Mouse (Mus musculus) hindbrain, postnatal 0 days (tissue): Measurements from ENCODE around the gene Rom1. TPM values are rescaled to one million over a fixed set of nuclear protein-coding genes. Genes with fewer than 3 reads are reported as not detected.
"Not testable (repeated sequence)": the region's sequence is repeated elsewhere in the genome, so short reads cannot be mapped to it uniquely, and the experiment has no call there.

Experiments
- ATAC-seq: fragments of 200-750 bp; cut with Nextera tagmentation; 2 replicates; pipeline ENCODE4 v1.8.0; 2017; ENCODE audit warnings: mild to moderate bottlenecking, moderate TSS enrichment, moderate library complexity
- DNase-seq: peaks from one replicate; pipeline ENCODE4 v3.0.0-alpha.2; 2015; ENCODE audit warnings: low spot score
- H3K27ac ChIP-seq: fragments of 300-500 bp; sonication (generic); 2 replicates; pipeline ENCODE4 v1.5.1; 2014; ENCODE audit warnings: mild to moderate bottlenecking
- H3K27me3 ChIP-seq: fragments of 300-500 bp; sonication (generic); 2 replicates; pipeline ENCODE4 v1.6.1; 2014; ENCODE audit warnings: low read length, mixed read lengths; ENCODE audit not compliant: insufficient read depth
- H3K36me3 ChIP-seq: fragments of 300-500 bp; sonication (generic); 2 replicates; pipeline ENCODE4 v1.6.1; 2014; ENCODE audit warnings: low read length, mixed read lengths; ENCODE audit not compliant: insufficient read depth
- H3K4me1 ChIP-seq: fragments of 300-500 bp; sonication (generic); 2 replicates; pipeline ENCODE4 v1.6.1; 2014; ENCODE audit warnings: antibody characterized with exemption, low read length, mixed read lengths; ENCODE audit not compliant: insufficient read depth
- H3K4me2 ChIP-seq: fragments of 300-500 bp; sonication (generic); 2 replicates; pipeline ENCODE4 v1.6.1; 2014; ENCODE audit warnings: low read depth, mild to moderate bottlenecking, low read length, moderate library complexity, mixed read lengths
- H3K4me3 ChIP-seq: fragments of 300-500 bp; sonication (generic); 2 replicates; pipeline ENCODE4 v1.5.1; 2014; ENCODE audit warnings: low read length
- H3K9ac ChIP-seq: fragments of 300-500 bp; sonication (generic); replicated peaks from 2 replicates; pipeline ENCODE4 v1.6.1; 2014; ENCODE audit warnings: mild to moderate bottlenecking, low read length, moderate library complexity, mixed read lengths
- H3K9me3 ChIP-seq: fragments of 300-500 bp; sonication (generic); 2 replicates; pipeline ENCODE4 v1.6.1; 2016; ENCODE audit warnings: low read length, mixed read lengths
- CTCF ChIP-seq: IDR thresholded peaks from 2 replicates; pipeline ENCODE4 v1.5.1; 2016; ENCODE audit warnings: antibody characterized with exemption, control low read depth, low read depth
- WGBS: fragments of 180-500 bp; shearing (Covaris S2); extraction: QIAGEN DNeasy Blood & Tissue Kit; methylation state at CpG from one replicate; pipeline ENCODE4 v1.1.7; 2014; 5-methylcytosine and 5-hydroxymethylcytosine counted together
- polyA plus RNA-seq: library from polyadenylated mRNA; unstranded; fragments of >200 nt; fragmentation: Nextera tagmentation; extraction: Ambion mirVana; gene quantifications from 2 replicates; pipeline ENCODE4 v1.2.1, GENCODE M21; 2015
- total RNA-seq: library from RNA; depleted of rRNA; stranded (reverse); fragments of >200 nt; gene quantifications from 2 replicates; pipeline ENCODE4 v1.2.3, GENCODE M21; 2014; rRNA removed

Gene Rom1
- 5.7 and 6.0 TPM in 2 replicates for total RNA-seq
- 3.5 and 4.0 TPM in 2 replicates for polyA plus RNA-seq

DNA sequence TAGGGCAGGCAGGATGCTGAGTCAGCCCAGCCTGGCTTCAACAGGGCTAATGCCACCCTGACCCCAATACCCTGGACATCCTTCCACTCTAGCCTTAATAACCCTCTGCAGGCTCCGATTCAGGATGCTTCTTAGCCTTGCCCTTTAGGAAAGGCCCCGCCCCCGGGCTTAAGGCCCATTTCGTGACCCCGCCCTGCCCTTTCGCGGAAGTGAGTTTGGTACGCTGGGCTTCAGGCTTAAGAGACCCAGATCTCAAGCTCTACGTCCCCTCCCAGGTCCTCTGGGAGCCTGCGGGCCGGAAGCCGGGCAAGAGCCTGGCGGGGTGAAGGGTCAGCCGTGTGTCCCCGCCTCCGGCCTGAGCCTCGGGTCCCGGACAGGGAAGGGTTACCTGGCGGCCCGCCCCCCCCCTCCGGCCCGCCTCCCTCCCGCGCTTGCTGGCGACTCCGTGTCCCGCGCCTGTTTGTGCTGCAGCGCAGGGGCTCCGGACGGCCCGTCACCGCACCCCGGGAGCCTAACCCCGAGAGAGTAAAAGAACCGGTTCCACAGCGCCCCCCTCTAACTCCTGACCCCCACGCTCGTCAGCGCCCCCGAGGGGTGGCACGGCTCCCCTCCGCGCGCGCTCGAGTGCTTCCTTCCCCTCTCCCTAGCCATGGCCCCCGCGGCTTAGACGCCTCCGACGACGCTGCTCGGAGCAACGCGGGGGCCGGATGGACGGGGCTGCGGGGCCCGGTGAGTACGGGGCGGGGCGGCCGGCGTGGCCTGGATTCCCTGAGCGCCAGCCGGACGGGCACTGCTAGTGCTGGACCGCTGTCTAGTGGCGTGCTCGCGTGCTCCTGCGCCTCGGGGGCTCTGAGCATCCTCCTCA, at the start of gene Rom1, which contains the start of gene Eml3:
TSS of gene Rom1 (minus strand) at position 133 of the 865 bp plus-strand sequence.
TSS of gene Eml3 (plus strand) at position 329 of the 865 bp plus-strand sequence.
- H3K27ac ChIP-seq, result peak within 1 kb of the TSS; percentile 62
- DNase-seq (peak; percentile 62), ATAC-seq (peak; percentile 72)
- H3K36me3 ChIP-seq, result peaks cover 8% of the 10 kb centered on the region; the same call in 1 of the 2 replicates
- no peaks in the 10 kb centered on the region for H3K27me3 ChIP-seq
- no peaks in the 10 kb centered on the region for H3K9me3 ChIP-seq
- H3K4me2 ChIP-seq, result peak within 1 kb of the TSS; percentile 71
- no peaks in the 10 kb centered on the region for H3K4me1 ChIP-seq
- TF ChIP-seq CTCF, result peak; percentile 40
- WGBS, result 1% methylated on average over 57 of the region's 74 CpGs
- peak within 1 kb of the TSS; percentile 53 for H3K4me3 ChIP-seq
- H3K9ac ChIP-seq, result peak within 1 kb of the TSS; percentile 59

DNA sequence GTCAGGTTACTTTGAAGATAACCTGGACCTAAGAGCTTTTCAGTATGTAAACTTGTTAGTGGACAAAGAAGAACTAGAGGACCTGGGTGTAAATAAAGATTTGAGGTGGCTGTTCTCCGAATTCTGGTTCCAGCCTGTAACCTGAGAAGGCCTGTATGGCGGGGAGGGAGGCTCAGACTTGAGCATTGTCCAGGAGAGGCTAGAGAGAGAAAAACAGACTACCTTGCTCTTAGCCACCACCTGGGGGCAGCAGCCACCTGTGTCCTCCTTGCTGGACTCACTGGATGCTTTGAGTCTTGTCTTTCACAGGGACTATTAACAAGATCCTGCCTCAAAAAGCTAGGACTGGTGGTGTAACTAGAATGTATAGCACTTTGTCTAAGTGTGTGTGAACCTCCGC, 47.4 kb upstream of the Rom1 start:
- peak; percentile 74 for DNase-seq
- no peaks in the 10 kb centered on the region for H3K27me3 ChIP-seq
- H3K4me1 ChIP-seq, result no peaks in the 10 kb centered on the region
- H3K36me3 ChIP-seq, result peaks cover 49% of the 10 kb centered on the region
- H3K4me3 ChIP-seq, result no peak overlapping the region
- no peak overlapping the region for H3K4me2 ChIP-seq
- H3K9ac ChIP-seq, result no peak overlapping the region
- TF ChIP-seq CTCF, result peak; percentile 85
- WGBS, result 55% methylated on average over 3 of the region's 3 CpGs
- H3K27ac ChIP-seq, result no peak overlapping the region
- H3K9me3 ChIP-seq, result no peaks in the 10 kb centered on the region
- ATAC-seq, result peak; percentile 81

DNA sequence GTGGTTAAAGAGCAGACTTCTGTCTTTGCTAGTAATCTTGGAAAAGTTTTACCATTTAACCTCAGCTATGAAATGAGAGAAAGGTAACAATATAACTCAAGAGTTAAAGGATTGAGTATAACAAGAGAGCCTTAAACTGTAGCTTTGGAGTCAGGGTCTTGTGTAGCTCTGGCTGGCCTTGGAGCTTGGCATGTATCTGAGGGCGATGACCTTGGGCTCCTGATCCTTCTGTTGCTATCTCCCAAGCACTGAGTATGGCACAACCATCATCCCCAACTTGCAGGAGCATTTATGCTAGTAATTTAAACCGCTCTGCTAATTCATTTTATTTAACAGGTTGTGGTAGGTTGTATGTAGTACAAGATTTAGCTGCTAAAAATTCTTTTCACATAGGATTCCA, 46.3 kb upstream of the Rom1 start:
- Histone ChIP-seq H3K36me3 (peaks cover 59% of the 10 kb centered on the region), H3K9ac (no peak overlapping the region), H3K4me2 (no peak overlapping the region), H3K27ac (no peak overlapping the region), H3K4me3 (no peak overlapping the region), H3K9me3 (no peaks in the 10 kb centered on the region), H3K27me3 (no peaks in the 10 kb centered on the region), H3K4me1 (no peaks in the 10 kb centered on the region)
- WGBS, result 99% methylated on average over 2 of the region's 2 CpGs
- ATAC-seq (no peak), DNase-seq (no peak)
- no peak for TF ChIP-seq CTCF

DNA sequence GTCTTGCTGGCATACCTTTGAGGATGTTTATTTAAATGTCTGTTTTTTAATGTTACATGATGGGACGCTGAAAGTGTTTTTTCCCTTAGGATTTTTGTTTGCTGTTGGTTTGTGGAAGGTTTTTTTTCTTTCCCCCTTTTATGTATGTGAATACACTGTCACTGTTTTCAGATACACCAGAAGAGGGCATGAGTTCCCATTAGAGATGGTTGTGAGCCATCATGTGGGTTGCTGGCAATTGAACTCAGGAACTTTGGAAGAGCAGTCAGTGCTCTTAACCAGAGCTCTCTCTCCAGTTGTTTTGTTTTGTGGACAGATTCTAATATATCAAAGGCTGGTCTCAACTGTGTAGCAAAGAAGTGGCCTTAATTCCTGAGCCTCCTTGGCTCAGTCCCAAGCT, 45.5 kb upstream of the Rom1 start:
- 92% methylated on average over 1 of the region's 1 CpGs for WGBS
- no peak for ATAC-seq
- H3K36me3 ChIP-seq, result peaks cover 60% of the 10 kb centered on the region

DNA sequence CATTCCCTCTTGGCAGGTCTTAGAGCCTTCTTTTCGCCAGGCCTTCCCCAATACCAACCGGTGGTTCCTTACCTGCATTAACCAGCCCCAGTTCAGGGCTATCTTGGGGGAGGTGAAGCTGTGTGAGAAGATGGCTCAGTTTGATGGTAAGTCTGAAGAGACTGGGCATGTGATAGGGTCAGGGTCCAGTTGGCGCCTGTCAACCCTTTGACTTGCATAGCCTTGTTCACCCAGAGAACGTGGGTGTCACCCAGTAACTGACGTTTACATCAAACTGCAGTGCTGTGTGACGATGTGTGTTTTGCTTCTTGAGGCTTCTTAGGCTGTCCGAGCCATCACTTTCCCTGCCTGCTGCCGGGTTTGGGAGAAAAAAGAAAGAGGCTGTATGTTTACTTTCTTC, 43.3 kb upstream of the Rom1 start:
- H3K36me3 ChIP-seq, result peaks cover 48% of the 10 kb centered on the region
- not testable (repeated sequence) for H3K4me2 ChIP-seq, H3K4me3 ChIP-seq, H3K27ac ChIP-seq, DNase-seq, H3K9me3 ChIP-seq, H3K9ac ChIP-seq, ATAC-seq, H3K27me3 ChIP-seq, H3K4me1 ChIP-seq
- WGBS, result 93% methylated on average over 8 of the region's 8 CpGs

More for the DNA sequence above, 45.5 kb upstream of the Rom1 start:
- Histone ChIP-seq H3K4me3 (no peak overlapping the region), H3K4me1 (no peaks in the 10 kb centered on the region), H3K27me3 (no peaks in the 10 kb centered on the region), H3K27ac (no peak overlapping the region), H3K4me2 (no peak overlapping the region), H3K9me3 (no peaks in the 10 kb centered on the region), H3K9ac (no peak overlapping the region)
- DNase-seq, result no peak
- peak; percentile 21 for TF ChIP-seq CTCF

DNA sequence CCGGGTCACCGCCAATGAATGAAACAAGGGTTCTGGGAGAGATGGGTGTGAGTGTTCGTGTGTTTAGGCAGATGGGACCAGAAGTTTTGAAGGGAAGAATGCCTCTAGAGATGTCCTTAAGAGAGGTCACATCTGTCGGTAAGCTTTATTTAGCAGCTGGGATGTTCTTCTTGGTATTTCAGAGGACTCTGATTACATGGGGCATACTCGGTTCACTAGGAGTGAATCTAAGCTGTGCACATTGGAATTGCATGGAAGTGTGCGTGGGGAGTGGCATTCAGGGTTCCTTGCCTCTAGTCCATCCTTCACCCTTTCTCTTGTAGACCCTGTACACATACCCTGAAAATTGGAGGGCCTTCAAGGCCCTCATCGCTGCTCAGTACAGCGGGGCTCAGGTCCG, 38.7 kb upstream of the Rom1 start:
- Histone ChIP-seq H3K27me3 (no peaks in the 10 kb centered on the region), H3K27ac (peak overlapping the region; percentile 86; the same call in 1 of the 2 replicates), H3K4me2 (peak overlapping the region; percentile 86), H3K4me3 (peak overlapping the region; percentile 80), H3K36me3 (peaks cover 53% of the 10 kb centered on the region), H3K9me3 (no peaks in the 10 kb centered on the region), H3K4me1 (peaks cover 6% of the 10 kb centered on the region; the same call in 1 of the 2 replicates), H3K9ac (peak overlapping the region; percentile 86)
- WGBS, result 5% methylated on average over 7 of the region's 9 CpGs
- no peak for TF ChIP-seq CTCF
- no peak for DNase-seq
- ATAC-seq, result no peak

DNA sequence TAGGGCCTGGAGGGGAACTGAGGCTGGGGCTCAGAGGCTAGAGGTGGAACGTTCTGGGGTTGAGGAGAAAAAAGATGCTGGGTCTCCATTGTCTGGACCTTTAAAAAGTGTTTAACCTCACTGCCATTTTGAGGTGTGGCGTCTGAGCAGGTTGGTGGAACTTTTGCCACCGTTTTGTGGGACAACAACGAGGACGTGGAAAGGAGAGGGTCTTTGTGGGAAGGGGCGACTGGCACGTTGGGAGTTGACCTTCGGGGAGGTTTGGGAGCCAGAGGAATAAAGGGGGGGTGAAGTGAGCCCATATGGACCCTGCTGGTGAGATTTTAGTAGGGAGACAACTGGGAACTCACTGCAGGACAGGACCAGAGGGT, 38.2 kb upstream of the Rom1 start:
- Histone ChIP-seq H3K27ac (peak overlapping the region; percentile 86), H3K9me3 (no peaks in the 10 kb centered on the region), H3K27me3 (no peaks in the 10 kb centered on the region), H3K9ac (peak overlapping the region; percentile 86), H3K4me1 (peaks cover 6% of the 10 kb centered on the region; the same call in 1 of the 2 replicates), H3K36me3 (peaks cover 53% of the 10 kb centered on the region), H3K4me2 (peak overlapping the region; percentile 86), H3K4me3 (peak overlapping the region; percentile 80)
- TF ChIP-seq CTCF, result no peak
- no peak for DNase-seq
- no peak for ATAC-seq
- under 1% methylated on average over 8 of the region's 8 CpGs for WGBS
